Mouse (Mus musculus): ENCODE results near the gene Cox7b2. TPM values are rescaled to one million over a fixed set of nuclear protein-coding genes. Genes with fewer than 3 reads are reported as not detected.
"Not testable (repeated sequence)": the region's sequence is repeated elsewhere in the genome, so short reads cannot be mapped to it uniquely, and the experiment has no call there.

Cox7b2 gene
- polyA plus RNA-seq (2016; fragmentation: Nextera tagmentation; extraction: Ambion mirVana): not detected in 2 replicates

- H3K4me3 ChIP-seq: no peak within 1 kb of the TSS
- H3K27ac ChIP-seq: no peak within 1 kb of the TSS
- no peak for ATAC-seq
- H3K9me3 ChIP-seq (replicated peaks): no peaks in the 10 kb centered on the region
- no peak within 1 kb of the TSS for H3K4me2 ChIP-seq
- no peaks in the 10 kb centered on the region for H3K36me3 ChIP-seq
- no peak within 1 kb of the TSS for H3K9ac ChIP-seq
- 75% methylated on average over 10 of the region's 10 CpGs for WGBS (ENCODE audit: insufficient replicate concordance)
- H3K27me3 ChIP-seq (replicated peaks): no peaks in the 10 kb centered on the region
- H3K4me1 ChIP-seq: no peaks in the 10 kb centered on the region
Measured at GRCm38 (mm10) chr5:71548079-71548478, at the start of gene Cox7b2. Cox7b2 (minus strand) TSS chr5:71548205.

- Histone ChIP-seq H3K4me2 (no peak overlapping the region), H3K4me1 (no peaks in the 10 kb centered on the region), H3K36me3 (no peaks in the 10 kb centered on the region), H3K9ac (no peak overlapping the region), H3K27ac (no peak overlapping the region), H3K27me3 (replicated peaks) (no peaks in the 10 kb centered on the region), H3K9me3 (replicated peaks) (no peaks in the 10 kb centered on the region), H3K4me3 (no peak overlapping the region)
- WGBS (ENCODE audit: insufficient replicate concordance): 72% methylated on average over 2 of the region's 2 CpGs
- ATAC-seq: no peak
Measured at GRCm38 (mm10) chr5:71595321-71595720, 47.3 kb upstream of the Cox7b2 start.

GRCm38 (mm10) chr5:71593745-71594255 lies 45.8 kb upstream of the Cox7b2 start:
- Histone ChIP-seq H3K36me3 (no peaks in the 10 kb centered on the region), H3K27me3 (replicated peaks) (no peaks in the 10 kb centered on the region), H3K9me3 (replicated peaks) (no peaks in the 10 kb centered on the region), H3K4me1 (no peaks in the 10 kb centered on the region), H3K9ac (no peak overlapping the region), H3K4me2 (no peak overlapping the region), H3K27ac (no peak overlapping the region), H3K4me3 (no peak overlapping the region)
- WGBS (ENCODE audit: insufficient replicate concordance): 47% methylated on average over 2 of the region's 2 CpGs
- no peak for ATAC-seq

- Histone ChIP-seq H3K36me3 (no peaks in the 10 kb centered on the region), H3K4me3 (no peak overlapping the region), H3K4me2 (no peak overlapping the region), H3K27ac (no peak overlapping the region), H3K9me3 (replicated peaks) (no peaks in the 10 kb centered on the region), H3K4me1 (no peaks in the 10 kb centered on the region), H3K9ac (no peak overlapping the region), H3K27me3 (replicated peaks) (no peaks in the 10 kb centered on the region)
- ATAC-seq: no peak
- 61% methylated on average over 9 of the region's 9 CpGs for WGBS (ENCODE audit: insufficient replicate concordance)
Measured at GRCm38 (mm10) chr5:71571646-71572237, 23.7 kb upstream of the Cox7b2 start.

GRCm38 (mm10) chr5:71545554-71545953 lies 2.5 kb downstream of the Cox7b2 start:
- H3K4me1 ChIP-seq: no peaks in the 10 kb centered on the region
- no peak overlapping the region for H3K4me2 ChIP-seq
- H3K9me3 ChIP-seq (replicated peaks): no peaks in the 10 kb centered on the region
- H3K27me3 ChIP-seq (replicated peaks): no peaks in the 10 kb centered on the region
- H3K4me3 ChIP-seq: no peak overlapping the region
- H3K36me3 ChIP-seq: no peaks in the 10 kb centered on the region
- H3K9ac ChIP-seq: no peak overlapping the region
- H3K27ac ChIP-seq: no peak overlapping the region
- no peak for ATAC-seq

GRCm38 (mm10) chr5:71525486-71525885 lies 22.5 kb downstream of the Cox7b2 start:
- not testable (repeated sequence) for H3K9me3 ChIP-seq (replicated peaks); H3K27me3 ChIP-seq (replicated peaks); ATAC-seq; H3K27ac ChIP-seq; H3K36me3 ChIP-seq; H3K4me3 ChIP-seq; H3K4me1 ChIP-seq; H3K9ac ChIP-seq; H3K4me2 ChIP-seq
- WGBS (ENCODE audit: insufficient replicate concordance): 61% methylated on average over 10 of the region's 15 CpGs

- H3K9me3 ChIP-seq (replicated peaks): no peaks in the 10 kb centered on the region
- no peaks in the 10 kb centered on the region for H3K27me3 ChIP-seq (replicated peaks)
- WGBS (ENCODE audit: insufficient replicate concordance): 20% methylated on average over 6 of the region's 6 CpGs
- no peaks in the 10 kb centered on the region for H3K36me3 ChIP-seq
- no peak overlapping the region for H3K9ac ChIP-seq
- H3K27ac ChIP-seq: no peak overlapping the region
- no peak for ATAC-seq
- no peaks in the 10 kb centered on the region for H3K4me1 ChIP-seq
- no peak overlapping the region for H3K4me3 ChIP-seq
- H3K4me2 ChIP-seq: no peak overlapping the region
Measured at GRCm38 (mm10) chr5:71502058-71502678, 45.8 kb downstream of the Cox7b2 start.

- Histone ChIP-seq H3K36me3 (no peaks in the 10 kb centered on the region), H3K4me3 (no peak overlapping the region), H3K27ac (no peak overlapping the region), H3K27me3 (replicated peaks) (no peaks in the 10 kb centered on the region), H3K4me1 (no peaks in the 10 kb centered on the region), H3K9ac (no peak overlapping the region), H3K4me2 (no peak overlapping the region), H3K9me3 (replicated peaks) (no peaks in the 10 kb centered on the region)
- WGBS (ENCODE audit: insufficient replicate concordance): 54% methylated on average over 5 of the region's 5 CpGs
- no peak for ATAC-seq
Measured at GRCm38 (mm10) chr5:71495621-71496020, 52.4 kb downstream of the Cox7b2 start.

GRCm38 (mm10) chr5:71456957-71457356 lies 91.0 kb downstream of the Cox7b2 start:
- H3K27me3 ChIP-seq (replicated peaks): no peaks in the 10 kb centered on the region
- H3K9ac ChIP-seq: no peak overlapping the region
- no peak for ATAC-seq
- H3K4me1 ChIP-seq: no peaks in the 10 kb centered on the region
- H3K27ac ChIP-seq: no peak overlapping the region
- 36% methylated on average over 3 of the region's 3 CpGs for WGBS (ENCODE audit: insufficient replicate concordance)
- no peak overlapping the region for H3K4me2 ChIP-seq
- H3K4me3 ChIP-seq: no peak overlapping the region
- H3K9me3 ChIP-seq (replicated peaks): no peaks in the 10 kb centered on the region
- H3K36me3 ChIP-seq: no peaks in the 10 kb centered on the region

GRCm38 (mm10) chr5:71440174-71440573 lies 107.8 kb downstream of the Cox7b2 start:
- 76% methylated on average over 6 of the region's 6 CpGs for WGBS (ENCODE audit: insufficient replicate concordance)
- no peaks in the 10 kb centered on the region for H3K36me3 ChIP-seq
- no peak overlapping the region for H3K4me3 ChIP-seq
- H3K9me3 ChIP-seq (replicated peaks): no peaks in the 10 kb centered on the region
- H3K27ac ChIP-seq: no peak overlapping the region
- H3K4me1 ChIP-seq: no peaks in the 10 kb centered on the region
- H3K4me2 ChIP-seq: no peak overlapping the region
- H3K9ac ChIP-seq: no peak overlapping the region
- no peak for ATAC-seq
- H3K27me3 ChIP-seq (replicated peaks): no peaks in the 10 kb centered on the region

Measured in liver, embryonic 12.5 days (tissue).